Mouse (Mus musculus) thymus, postnatal 10 days (tissue): Measurements from ENCODE around the gene Syt12.
A peak's percentile ranks its signal among the peaks of the same experiment; 100 is the strongest.

ENCODE experiments used
- DNase-seq, 2 experiments: peaks; one replicate each; pipeline ENCODE4 v3.0.0; 2021; ENCODE audit warnings: low spot score in 2 of 2

The Syt12 gene

DNA sequence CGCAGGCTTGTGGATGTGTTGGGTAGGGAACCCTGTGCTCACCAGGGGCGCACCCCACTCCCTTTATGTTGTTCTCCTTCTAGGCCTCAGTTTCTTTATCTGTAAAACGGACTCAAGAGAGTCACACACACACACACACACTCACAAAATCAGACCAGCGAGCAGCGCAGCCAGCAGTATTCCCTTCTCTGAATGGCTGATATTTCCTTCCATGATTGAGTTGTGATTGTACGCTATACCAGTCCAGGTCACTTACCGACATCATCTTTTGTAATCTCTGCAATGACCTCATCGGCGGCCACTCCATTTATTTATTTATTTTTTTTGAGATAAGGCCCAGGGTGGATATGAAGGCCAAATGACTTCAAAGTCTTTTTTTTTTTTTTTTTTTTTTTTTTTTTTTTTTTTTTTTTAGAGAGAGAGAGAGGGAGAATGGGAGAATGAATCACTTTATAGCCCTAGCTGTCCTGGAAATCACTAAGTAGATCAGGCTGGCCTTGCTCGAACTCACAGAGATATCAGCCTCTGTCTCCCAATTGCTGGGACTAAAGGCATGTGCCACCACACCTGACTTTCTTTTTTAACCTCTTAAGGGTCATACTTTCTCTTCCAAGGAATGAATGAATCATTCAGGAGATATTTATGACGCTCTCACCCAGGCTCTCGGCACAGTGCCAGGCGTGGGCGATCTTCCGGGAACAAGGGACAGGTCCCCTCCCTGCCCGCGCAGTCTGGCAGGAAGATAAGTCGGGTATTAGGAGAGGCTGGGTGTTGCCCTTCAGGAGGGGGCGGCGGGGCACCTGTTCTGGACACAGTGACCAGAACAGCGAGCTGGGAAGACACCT is at the start of gene Syt12:
Gene Syt12, minus strand, starts transcription at position 103 of the 845 bp plus-strand sequence.
- no peak for DNase-seq

GRCm38 (mm10) chr19:4521426-4522050 is 44.3 kb upstream of the Syt12 start:
- no peak for DNase-seq

DNA sequence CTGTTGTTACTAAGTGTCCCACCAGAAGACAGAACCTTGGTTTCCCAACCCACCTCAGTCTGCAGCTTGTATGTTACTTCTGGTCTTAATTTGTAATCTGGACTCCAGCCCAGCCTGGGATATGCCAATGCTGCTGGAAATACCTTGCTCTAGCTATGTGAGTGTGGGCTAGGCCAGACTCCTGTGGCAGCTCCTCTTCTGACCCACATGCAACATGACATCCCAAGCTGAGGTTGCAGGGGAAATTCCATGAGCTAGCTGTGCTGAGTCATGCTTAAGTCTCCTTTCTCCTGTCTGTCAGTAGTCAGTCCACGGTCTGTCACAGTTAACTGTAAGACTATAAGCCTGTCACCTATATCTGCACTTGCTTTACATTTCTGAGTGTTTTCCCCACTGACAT is 40.2 kb upstream of the Syt12 start:
- no peak for DNase-seq

DNA sequence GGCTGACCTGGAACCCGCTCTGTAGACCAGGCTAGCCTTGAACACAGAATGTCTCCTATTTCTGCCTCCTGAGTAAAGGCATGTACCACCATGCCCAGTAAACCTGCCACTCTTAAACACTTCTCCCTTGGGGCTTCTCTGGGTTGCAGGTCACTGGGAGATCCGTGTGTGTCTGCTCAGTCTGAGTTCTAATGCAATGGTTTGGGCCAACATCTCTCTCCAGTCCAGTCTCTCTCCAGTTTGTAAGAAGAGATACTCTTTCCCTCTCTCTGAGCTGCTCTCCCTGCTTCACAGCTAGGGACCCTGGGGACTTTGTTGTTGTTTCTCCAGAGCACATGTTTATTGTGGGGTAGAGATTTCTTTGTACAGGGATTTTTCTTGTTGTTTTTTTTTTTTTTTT is 39.0 kb upstream of the Syt12 start:
- DNase-seq: no peak

DNA sequence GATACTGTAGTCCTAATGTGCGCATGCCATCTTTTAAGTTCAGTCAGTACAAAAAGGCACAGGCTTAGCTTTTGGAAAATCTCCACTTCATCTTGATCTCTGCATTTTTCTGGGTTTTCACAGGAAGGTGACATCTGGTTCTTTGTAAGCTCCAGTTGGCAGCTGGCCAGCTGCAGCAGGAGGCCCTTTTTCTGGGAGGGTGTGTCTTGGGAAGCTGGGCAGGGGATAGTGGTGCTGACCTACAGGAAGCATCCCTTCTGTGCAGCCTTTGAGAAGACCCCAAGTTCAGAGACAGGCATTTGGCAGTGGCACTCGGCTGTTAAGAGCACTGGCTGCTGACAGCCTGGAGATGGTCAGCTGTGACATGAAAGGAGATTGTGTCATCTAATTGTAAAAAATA is 38.5 kb upstream of the Syt12 start:
- no peak for DNase-seq

- DNase-seq: no peak
These were observed 36.1 kb upstream of the Syt12 start for GRCm38 (mm10) chr19:4513236-4513858.

GRCm38 (mm10) chr19:4511116-4511841 is 34.0 kb upstream of the Syt12 start:
- no peak for DNase-seq

DNA sequence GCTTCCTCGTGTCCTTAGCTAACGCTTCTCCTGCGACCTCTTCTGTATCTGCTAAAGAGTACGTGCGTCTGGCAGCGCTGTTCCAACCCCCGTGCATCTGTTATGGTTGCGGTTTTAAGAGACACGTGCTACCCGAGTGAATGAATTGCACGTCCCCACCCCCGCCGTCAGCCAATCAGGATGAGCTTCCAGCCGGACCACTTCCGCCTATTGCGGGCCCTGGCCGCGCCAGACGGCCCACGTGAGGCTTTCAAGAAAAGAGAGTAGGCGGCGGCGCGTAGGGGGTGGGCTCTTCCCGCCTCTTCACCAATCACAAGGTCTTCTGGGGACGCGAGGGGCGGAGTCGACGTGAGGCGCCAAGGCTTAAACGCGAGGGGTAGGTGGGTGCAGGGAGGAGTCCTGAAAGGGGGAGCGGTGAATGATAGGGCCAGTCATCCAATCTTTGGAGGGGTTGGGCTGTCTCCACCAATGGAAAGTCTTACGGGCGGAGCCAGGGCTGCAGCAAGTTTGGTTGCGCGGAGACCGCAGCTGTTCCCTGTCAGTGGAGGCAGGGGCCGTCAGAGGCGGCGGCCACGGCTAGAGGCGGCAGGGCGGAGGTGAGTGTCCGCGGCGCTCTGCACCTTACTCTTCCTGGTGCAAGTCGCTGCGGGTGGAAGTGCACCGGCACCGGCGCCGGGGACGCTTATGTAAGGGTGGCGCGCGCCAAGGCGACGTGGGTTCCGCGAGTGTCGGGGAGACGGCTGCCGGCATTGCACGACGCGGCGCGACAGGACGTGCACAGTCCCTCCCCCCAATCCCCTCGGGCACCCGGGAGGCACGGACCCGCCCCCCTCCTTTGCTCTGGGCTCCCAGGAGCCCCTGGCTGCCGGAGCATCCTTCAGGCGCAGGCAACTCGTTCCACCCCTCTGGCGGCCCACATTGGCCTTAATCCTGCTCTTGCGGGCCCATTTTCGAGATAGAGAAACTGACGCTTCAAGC is 33.0 kb upstream of the Syt12 start, which contains the start of gene Pcx:
Gene Pcx, plus strand, starts transcription at position 487 of the 978 bp plus-strand sequence.
- DNase-seq: peak; percentile 94 to 98

DNA sequence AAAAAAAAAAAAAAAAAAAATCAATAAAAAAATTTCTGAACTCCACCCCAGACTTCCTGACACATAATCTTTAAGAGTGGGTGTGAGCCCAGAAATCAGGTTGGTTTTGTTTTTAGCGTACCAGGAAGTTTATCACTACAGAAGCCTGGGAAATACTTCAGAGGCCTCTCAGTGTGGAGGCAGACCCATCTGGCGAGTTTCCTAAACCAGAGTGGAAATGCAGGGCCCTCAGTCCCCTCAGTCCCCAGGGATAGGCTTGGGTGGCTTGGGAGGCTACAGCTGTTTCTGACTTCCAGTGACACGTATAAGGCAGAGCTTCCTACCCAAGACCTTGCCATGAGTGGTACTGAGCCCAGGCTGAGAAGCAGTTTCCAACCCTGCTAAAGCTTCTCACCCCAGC is 30.5 kb upstream of the Syt12 start:
- DNase-seq: no peak

DNA sequence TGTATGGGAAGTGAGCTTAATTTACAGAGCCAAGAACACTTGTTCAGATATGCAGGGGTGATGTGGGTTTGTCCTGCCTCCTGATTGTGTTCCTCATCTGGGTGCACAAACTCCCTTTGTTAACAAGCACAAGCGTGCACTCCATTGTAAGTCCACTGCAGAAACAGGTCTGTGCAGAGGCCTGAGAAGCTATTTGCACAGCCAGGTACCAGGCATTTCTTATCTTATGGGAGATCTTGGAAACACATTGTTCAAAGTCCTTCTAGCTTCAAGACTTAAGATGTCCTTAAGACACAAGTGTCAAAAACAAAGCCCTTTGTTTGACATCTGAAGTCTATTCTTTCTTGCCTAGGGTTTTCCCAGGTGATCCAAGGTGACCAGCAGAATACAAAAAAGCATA is 27.6 kb upstream of the Syt12 start:
- DNase-seq: no peak

DNA sequence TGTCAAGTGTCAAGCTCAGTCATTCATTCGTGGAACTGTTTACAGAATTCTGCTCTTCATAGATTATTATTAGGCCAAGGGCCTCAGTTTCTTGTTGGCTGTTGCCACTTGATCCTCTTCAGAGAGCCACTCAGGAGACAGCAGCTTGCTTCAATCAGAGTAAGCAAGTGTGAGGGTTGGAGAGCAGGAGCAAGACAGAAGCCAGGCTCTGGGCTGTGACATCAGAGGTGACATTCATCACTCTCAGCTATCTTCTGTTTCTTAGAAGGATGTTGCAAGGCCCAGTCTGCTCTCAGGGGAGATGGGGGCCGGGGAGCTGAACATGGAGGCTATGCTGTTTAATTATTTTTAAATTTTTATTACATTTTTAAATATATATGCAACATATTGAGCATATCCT is 25.5 kb upstream of the Syt12 start:
- no peak for DNase-seq

DNA sequence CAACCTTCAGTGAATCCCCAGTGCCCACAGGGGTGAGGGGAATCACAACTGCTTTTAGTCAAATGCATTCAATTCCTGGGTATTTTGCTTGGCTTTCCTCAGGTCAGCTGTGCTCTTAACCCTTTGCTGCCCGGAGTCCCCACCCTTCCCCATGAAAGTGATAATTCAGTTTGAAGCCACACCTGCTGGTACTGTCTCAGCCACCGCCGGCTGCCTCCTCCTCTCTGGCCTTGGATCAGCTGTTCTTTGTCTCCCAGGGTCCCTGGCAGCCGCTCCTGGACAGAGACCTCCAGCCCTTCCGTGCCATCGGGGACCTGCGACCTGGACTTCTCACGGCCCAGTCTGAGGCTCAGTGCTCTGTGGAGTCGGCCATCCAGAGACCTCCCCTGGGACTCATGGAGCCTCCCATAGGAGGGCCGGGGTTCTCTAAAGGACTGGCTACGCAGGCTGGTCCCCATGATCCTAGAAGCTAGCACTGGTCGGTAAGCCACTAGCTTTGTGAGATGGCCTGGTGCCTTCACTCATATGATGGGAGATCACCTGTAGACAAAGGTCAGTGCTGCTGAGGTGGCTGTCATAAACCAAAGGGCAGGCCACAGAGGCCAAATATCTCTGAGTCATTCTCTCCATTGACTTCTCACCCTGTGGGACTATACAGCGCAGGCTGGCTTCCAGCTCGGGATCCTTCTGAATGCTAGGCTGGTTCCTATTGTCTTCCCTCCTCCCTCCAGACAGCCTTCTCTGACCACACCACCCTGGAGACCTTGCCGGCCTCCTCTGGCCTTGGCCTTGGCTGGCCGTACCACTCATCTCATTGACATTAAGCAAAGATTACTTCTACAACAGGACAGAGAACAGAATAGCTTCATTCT is 21.1 kb upstream of the Syt12 start, which contains the start of gene 2010003K11Rik:
Gene 2010003K11Rik, minus strand, starts transcription at position 522 of the 872 bp plus-strand sequence.
- DNase-seq: no peak

DNA sequence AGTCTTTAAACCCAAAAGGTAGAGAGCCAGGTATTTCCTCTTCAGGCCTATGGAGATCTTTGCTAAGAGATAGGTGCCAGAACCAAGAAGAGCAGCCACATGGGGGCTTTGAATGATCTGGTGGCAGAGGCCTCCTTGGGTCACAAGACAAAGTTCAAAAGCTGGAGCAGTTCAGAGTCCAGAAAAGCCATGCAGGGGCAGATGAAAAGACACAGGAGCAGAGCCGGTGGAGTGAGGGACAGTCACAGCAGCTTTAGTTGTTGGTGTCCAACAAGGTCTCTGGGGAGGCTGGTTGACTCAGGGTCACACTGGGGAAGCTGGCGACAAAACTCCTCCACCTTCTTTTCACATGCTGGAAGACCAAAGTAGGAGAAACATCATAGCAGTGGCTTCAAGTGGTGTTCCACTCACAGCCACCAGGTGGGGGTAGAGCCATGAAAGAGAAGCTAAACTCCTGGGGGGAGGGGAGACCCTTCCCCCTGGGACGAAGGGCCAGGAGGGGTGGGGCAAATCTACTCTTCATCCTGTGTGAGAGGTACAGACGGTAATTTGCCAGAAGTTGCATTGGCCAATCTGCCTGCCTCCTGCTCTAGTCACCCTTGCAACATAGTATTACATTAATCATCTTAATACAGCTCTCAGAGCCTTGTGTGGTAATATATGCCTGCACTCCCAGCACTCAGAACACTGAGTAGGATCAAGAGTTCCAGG is 20.2 kb upstream of the Syt12 start:
- DNase-seq: peak; percentile 43 to 68

DNA sequence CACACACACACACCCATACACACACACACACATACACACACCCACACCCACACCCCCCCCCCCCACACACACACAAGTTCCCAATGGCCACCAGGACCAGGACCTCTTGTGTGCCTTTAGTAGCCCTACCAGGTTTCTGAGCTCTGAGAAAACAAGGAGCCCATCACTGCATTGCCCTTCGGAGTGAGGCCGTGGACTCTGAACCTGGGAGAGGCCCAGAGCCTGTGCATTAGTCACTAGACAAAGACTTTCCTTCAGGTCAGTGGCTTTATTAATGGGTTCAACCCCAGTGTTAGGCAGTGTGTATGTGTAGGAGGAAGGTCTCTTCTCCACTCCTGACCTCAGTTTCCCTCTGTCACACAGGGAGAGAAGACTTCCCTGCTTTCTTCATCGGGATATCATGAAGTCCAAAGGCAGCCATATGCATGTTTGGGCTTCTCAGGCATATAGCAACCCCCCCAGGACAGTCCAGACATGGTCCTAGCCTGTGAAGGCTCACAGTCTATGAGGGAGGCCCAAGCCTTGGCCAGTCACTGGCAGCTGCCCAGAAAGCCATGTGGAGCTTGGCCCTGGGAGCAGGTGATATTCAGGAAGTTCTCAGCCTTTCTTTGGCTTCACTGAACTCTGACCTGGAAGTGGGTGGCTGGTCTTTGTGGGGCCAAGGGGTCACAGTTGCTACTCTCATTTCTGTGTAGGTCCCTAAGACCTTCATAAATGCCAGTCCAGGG is 19.5 kb upstream of the Syt12 start:
- no peak for DNase-seq

- DNase-seq: no peak
These were observed 18.6 kb upstream of the Syt12 start for GRCm38 (mm10) chr19:4495814-4496213.

- no peak for DNase-seq
These were observed 17.5 kb upstream of the Syt12 start for GRCm38 (mm10) chr19:4494707-4495106.

GRCm38 (mm10) chr19:4492526-4493296 is 15.5 kb upstream of the Syt12 start:
- no peak for DNase-seq
